Mouse (Mus musculus) testis, adult 2 months (tissue): ENCODE results near the gene Rbm39. TPM values are rescaled to one million over a fixed set of nuclear protein-coding genes. Genes with fewer than 3 reads are reported as not detected.
A peak's percentile ranks its signal among the peaks of the same experiment; 100 is the strongest.

Experiments
- H3K27ac ChIP-seq: fragments of 200-500 bp; 2 replicates; pipeline ENCODE4 v1.5.1; 2012; ENCODE audit warnings: low read depth, low read length; ENCODE audit not compliant: control insufficient read depth, insufficient read depth
- H3K27me3 ChIP-seq: fragments of 200-500 bp; 2 replicates; pipeline ENCODE4 v1.6.1; 2012; ENCODE audit warnings: mild to moderate bottlenecking, low read length, moderate library complexity; ENCODE audit not compliant: control insufficient read depth, insufficient read depth
- H3K36me3 ChIP-seq: fragments of 200-500 bp; 2 replicates; pipeline ENCODE4 v1.6.1; 2012; ENCODE audit warnings: mild to moderate bottlenecking, low read length; ENCODE audit not compliant: control insufficient read depth, insufficient read depth
- H3K4me1 ChIP-seq: fragments of 200-500 bp; 2 replicates; pipeline ENCODE4 v1.6.1; 2012; ENCODE audit warnings: low read length; ENCODE audit not compliant: control insufficient read depth, insufficient read depth
- H3K4me3 ChIP-seq: fragments of 200-500 bp; 2 replicates; pipeline ENCODE4 v1.5.1; 2012; ENCODE audit warnings: low read depth, mild to moderate bottlenecking, low read length, moderate library complexity, mixed read lengths; ENCODE audit not compliant: control insufficient read depth
- CTCF ChIP-seq: fragments of 200-500 bp; IDR thresholded peaks from 2 replicates; pipeline ENCODE4 v1.5.1; 2012; ENCODE audit warnings: low read depth, mild to moderate bottlenecking, inconsistent platforms, low read length, moderate library complexity; ENCODE audit not compliant: control insufficient read depth, insufficient read depth, insufficient replicate concordance
- POLR2A ChIP-seq: fragments of 200-500 bp; IDR thresholded peaks from 2 replicates; pipeline ENCODE4 v1.6.1; 2012; ENCODE audit warnings: low read depth, mild to moderate bottlenecking, inconsistent platforms, low read length, moderate library complexity; ENCODE audit not compliant: control insufficient read depth
- polyA plus RNA-seq: library from polyadenylated mRNA; depleted of rRNA; stranded (reverse); fragments of >200 nt; gene quantifications from 2 replicates; pipeline ENCODE4 v1.2.3, GENCODE M21; 2012

Rbm39 gene
- polyA plus RNA-seq, 1 experiment = 27.9 TPM

DNA sequence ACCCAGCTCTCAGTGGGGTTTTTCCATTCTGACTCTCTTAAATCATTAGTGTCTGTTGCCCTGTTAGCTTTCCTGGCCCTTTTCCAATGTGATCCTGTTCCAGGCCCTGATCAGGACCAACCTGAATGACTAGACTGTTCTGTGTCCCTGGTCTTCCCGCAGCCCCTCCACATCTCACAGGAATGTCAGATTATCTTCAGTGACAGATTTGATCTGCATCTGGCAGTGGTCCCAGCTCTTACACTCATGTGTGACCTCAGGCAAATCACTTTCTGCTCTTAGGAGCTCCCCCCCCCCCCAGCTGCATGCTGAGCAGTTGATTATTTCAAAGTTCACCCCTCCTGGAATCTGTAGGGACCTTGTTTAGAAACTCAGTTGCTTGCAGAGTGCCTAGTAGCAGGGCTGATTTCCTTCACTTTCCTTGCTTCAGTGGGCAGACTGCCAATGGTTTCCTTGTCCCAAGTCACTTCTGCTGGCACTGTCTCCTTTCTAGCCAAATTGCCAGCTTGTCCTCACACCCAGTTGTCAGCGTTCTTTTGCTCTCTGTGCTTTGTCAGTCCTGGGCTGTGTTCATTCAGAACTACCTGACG is 22.9 kb upstream of the Rbm39 start:
- peak overlapping the region; percentile 53; the same call in 1 of the 2 replicates for H3K27ac ChIP-seq
- H3K36me3 ChIP-seq = no peaks in the 10 kb centered on the region; the same call in 1 of the 2 replicates

DNA sequence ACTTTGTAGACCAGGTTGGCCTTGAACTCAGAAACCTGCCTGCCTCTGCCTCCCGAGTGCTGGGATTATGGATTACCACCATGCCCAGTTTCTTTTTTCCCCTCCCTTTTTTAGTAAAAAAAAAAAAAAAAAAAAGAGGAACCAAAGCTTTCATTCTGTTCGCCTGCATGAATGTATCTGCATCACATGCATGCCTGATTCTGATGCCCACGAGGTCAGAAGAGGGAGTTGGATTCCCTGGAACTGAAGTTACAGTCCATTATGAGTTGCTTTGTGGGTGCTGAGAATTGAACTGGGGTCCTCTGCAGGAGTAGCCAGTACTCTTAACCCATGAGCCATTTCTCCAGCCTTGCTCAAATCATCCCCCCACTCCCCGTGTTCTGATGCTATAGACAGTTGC is 21.4 kb upstream of the Rbm39 start:
- H3K4me1 ChIP-seq = peaks cover 7% of the 10 kb centered on the region
- TF ChIP-seq CTCF (no peak), POLR2A (no peak)
- H3K27me3 ChIP-seq = no peaks in the 10 kb centered on the region
- no peak overlapping the region for H3K27ac ChIP-seq
- H3K36me3 ChIP-seq = no peaks in the 10 kb centered on the region; the same call in 1 of the 2 replicates
- no peak overlapping the region for H3K4me3 ChIP-seq

More for the DNA sequence above, 22.9 kb upstream of the Rbm39 start:
- Histone ChIP-seq H3K4me3 (no peak overlapping the region), H3K27me3 (no peaks in the 10 kb centered on the region), H3K4me1 (peaks cover 5% of the 10 kb centered on the region)
- TF ChIP-seq POLR2A (no peak), CTCF (no peak)

DNA sequence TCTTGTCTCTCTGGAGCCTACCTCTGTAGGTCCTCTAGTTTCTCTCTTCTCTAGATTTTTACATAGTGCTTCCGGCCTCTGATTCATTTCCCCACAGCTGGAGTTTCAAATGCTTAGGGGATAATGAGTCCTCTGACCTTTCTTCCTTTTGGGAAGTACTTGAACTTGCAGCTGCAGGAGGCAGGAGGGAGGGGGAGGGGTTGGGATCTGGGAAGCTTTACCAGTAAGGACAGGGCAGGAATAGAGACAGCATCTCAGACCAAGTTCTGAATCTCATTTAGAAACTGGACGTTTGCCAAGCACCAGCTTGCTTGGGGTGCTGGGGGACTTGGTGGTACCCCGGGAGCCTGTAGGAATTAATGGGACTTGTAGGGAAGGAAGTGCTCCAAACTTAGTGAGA is 19.9 kb upstream of the Rbm39 start:
- TF ChIP-seq POLR2A (no peak), CTCF (no peak)
- Histone ChIP-seq H3K4me1 (peaks cover 7% of the 10 kb centered on the region), H3K36me3 (no peaks in the 10 kb centered on the region; the same call in 1 of the 2 replicates), H3K4me3 (no peak overlapping the region), H3K27me3 (no peaks in the 10 kb centered on the region), H3K27ac (no peak overlapping the region)

DNA sequence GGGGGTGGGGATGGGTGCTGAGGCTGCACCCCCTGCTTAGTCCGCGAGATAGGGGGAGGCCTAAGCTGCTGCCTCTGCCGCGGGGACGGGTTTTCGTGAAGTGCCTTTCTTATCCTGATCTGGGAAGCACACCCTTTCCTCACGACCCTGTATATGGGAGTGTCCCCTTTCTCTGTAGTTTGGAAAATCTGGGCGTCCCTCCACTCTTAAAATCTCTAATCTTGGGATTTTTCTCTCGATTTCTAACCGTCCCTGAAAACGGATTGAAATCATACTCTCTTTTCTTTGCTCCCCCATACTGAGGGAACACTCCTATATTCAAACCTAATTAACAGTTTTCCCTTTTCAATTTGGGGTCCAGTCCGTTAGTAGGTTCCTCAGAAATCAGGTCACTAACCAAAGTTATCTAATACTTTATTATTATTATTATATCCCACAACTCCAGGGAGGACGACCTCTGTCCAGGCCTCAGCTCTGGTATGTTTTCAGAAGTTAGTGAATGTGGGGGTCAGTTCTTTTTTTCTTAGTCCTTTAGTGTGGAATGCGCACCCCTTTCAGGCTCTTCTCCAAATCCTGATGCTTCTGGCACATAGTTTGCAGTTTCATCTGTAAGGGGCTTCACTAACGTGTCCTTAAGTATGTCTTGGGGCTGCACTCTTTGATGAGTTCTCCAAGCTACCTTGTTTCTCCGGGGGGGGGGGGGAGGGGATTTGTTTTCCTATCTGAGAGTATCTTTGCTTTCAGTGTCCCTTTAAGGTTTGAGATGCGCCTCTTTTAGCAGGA is 17.3 kb upstream of the Rbm39 start:
- no peaks in the 10 kb centered on the region; the same call in 1 of the 2 replicates for H3K36me3 ChIP-seq
- no peaks in the 10 kb centered on the region for H3K27me3 ChIP-seq
- no peak for TF ChIP-seq CTCF
- no peak; the same call in 1 of the 2 replicates for TF ChIP-seq POLR2A
- H3K27ac ChIP-seq = peak overlapping the region; percentile 92
- peak overlapping the region; percentile 96 for H3K4me3 ChIP-seq
- H3K4me1 ChIP-seq = peaks cover 7% of the 10 kb centered on the region; the same call in 1 of the 2 replicates

DNA sequence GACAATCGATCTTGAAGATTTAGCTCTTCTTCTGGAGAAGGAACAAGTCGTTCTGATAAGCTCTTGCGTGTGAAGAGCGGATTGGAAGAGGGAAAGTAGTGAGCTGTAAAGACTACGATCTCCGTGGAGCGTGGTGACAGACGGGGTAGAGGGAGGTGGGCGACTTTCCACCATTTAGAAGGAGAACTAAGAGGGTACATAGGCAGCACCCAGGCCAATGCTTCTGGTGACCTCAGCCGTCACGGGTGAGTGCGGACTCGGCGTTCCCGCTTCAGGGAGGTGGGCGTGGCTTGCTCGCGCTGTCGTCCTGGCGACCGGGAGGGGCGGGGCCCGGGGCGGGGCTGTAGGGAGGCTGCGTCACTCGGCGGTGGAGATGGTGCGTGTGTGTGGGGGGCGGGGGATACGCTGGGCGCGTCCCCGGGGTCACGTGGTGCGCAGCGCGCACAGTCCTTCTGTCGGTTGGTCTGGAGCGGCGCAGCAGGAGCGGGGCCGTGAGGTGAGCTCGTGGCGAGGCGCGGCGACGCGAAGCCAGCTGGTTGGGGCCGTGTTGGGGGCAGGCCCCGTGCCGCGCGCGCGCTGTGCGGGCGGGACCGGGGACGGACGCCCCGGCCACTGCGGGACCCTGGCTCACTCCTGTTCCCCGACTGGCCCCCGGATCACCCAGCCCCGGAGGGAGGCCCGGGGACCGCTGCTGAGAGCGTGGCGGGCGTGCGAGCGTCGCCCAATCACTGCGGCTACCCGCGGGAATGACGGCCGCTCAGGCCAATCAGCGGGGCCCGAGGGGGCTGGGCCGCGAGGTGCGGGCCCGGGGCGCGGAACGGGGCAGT is 16.5 kb upstream of the Rbm39 start, which contains the start of gene Phf20:
Gene Phf20 (plus strand): TSS at position 165 of the 827 bp plus-strand sequence.
- H3K27me3 ChIP-seq = no peaks in the 10 kb centered on the region
- peaks cover 7% of the 10 kb centered on the region; the same call in 1 of the 2 replicates for H3K4me1 ChIP-seq
- H3K4me3 ChIP-seq = peak within 1 kb of the TSS; percentile 96
- no peaks in the 10 kb centered on the region; the same call in 1 of the 2 replicates for H3K36me3 ChIP-seq
- TF ChIP-seq CTCF (no peak), POLR2A (peak; percentile 91)
- peak within 1 kb of the TSS; percentile 97 for H3K27ac ChIP-seq

DNA sequence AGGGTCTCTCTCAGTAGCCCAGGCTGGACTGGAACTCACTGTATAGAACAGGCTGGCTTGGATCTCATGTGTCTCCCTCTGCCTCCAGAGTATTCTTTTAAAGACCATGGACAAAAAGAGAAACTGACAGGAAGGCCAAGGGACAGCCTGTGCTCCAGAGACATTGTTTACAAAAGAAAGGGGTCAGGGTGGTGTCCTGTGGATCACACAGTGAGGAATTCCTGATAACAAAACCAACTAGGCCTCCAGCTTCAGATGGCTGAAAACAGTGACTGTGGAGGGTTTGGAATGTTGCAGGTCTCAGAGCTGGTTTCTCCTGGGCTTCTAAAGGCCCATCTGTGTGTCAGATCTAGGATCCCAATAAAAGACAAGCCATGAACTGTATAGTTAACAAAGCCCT is 14.5 kb upstream of the Rbm39 start:
- H3K4me1 ChIP-seq = peaks cover 9% of the 10 kb centered on the region; the same call in 1 of the 2 replicates
- no peak for TF ChIP-seq POLR2A
- TF ChIP-seq CTCF = no peak
- H3K36me3 ChIP-seq = no peaks in the 10 kb centered on the region
- H3K4me3 ChIP-seq = peak overlapping the region; percentile 35; the same call in 1 of the 2 replicates
- no peaks in the 10 kb centered on the region for H3K27me3 ChIP-seq
- peak overlapping the region; percentile 18; the same call in 1 of the 2 replicates for H3K27ac ChIP-seq
